Comparison of ENCODE assay signal across 8 mouse cellular contexts in the genomic region with DNA sequence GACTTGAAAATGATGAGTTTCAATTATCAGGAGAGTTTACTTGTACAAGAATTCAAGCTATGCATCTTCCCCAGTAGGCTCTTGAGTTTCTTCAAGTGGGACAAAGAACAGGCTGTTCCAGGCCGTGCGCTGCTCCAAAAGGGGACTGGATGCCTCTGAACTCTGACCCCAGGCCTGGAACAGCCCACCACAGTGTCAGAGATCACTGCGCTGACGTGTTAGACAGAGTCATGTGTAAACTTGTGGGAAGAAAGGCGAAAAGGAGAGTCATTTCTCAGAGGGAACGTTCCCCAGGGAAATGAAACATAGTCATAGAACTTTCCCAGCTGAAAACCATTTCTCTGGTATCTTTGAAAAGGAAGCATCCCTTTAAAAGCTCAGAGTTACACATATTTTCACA.
DNase-seq lines count a peak whose midpoint lies in the region.

No protein-coding gene starts in this region.

- DNase-seq in adrenal gland, adult 2 months = peak; percentile 24
- no peak for DNase-seq in adrenal gland, postnatal 25 days
- peak; percentile 18 for DNase-seq in ovary, postnatal 36 days (ENCODE audit: low spot score)
- no peak for DNase-seq in ovary, postnatal 14 days (ENCODE audit: low spot score)
- peak; percentile 52 to 81 for DNase-seq in kidney, postnatal 25 days
- DNase-seq in yolk sac, embryonic 10.5 days (ENCODE audit: low spot score) = peak; percentile 85
- DNase-seq in right cerebral cortex, postnatal 14 days = no peak
- no peak for DNase-seq in left cerebral cortex, adult 18-20 months (ENCODE audit: low spot score in 2 of 2)

Comparison
In these comparisons a context has a peak if more than half of its experiments do, and no peak if none do; other contexts are left out.
1. DNase-seq: peak in adrenal gland, adult 2 months (single experiment), ovary, postnatal 36 days (single experiment), kidney, postnatal 25 days (2 of 2) and yolk sac, embryonic 10.5 days (single experiment); none in adrenal gland, postnatal 25 days (single experiment), ovary, postnatal 14 days (single experiment), right cerebral cortex, postnatal 14 days (single experiment) and left cerebral cortex, adult 18-20 months (0 of 2).